Mouse (Mus musculus) thymus, postnatal 14 days (tissue): ENCODE measurements around the gene Phf1.

ENCODE experiments used
- DNase-seq: peaks from one replicate; pipeline ENCODE4 v3.0.0; 2021

Gene Phf1

DNA sequence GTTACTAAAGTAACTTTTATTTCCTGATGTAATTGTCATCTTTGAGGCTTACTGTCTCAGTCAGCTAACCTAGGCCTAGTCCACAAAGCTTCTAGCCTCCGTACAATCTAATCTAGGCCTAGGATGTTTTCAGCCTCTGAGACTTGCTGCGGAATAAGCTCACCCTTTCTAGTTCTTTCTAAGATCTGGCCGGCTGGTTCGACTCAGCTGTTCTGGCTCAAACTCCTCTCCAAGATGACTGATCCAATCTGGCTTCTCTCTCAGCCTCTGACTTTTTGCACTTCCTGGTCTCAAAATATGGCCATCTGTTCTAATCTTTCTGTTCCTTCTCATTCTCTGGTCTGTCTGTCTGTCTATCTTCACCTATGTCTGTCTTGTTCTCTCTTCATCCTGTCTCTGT lies 50.5 kb downstream of the Phf1 start:
- no peak for DNase-seq

DNA sequence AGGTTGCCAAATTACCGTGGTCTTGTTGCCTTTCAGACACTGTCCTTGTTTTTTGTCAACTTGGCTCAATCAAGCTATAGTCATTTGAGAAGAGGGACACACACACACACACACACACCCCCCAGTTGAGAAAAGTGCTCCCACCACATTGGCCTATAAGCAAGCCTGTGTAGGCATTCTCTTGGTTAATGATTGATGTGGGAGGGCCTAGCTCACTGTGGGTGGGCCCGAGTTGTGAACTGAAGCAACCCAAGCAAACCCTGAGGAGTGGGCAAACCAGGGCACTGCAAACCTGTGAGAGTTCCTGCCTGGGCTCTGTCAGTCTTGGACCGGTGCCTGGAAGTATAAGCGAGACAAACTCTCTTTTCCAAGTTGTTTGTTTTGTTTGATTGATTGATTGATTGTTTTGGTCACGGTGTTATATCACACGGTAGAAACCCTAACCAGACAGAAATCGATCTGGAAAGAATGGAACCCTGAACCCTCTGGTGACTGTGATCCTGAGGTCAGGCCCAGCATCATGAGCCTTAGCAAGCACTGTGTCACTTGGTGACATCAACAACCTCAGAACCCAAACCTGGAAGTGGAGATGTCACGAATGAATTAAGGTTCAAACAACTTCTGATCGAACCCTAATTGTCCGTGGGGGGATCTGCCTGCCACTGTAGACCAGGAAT lies 52.8 kb downstream of the Phf1 start:
- no peak for DNase-seq
